Mouse (Mus musculus): ENCODE data around the gene Gm47995.

- TF ChIP-seq POLR2A (IDR thresholded peaks at IDR 0.05; ENCODE audit: borderline replicate concordance, extremely low read depth, low read depth, low read length) = no peak
- TF ChIP-seq CTCF (IDR thresholded peaks at IDR 0.05; ENCODE audit: insufficient read depth, low read length) = no peak
Measured at GRCm38 (mm10) chr1:151219045-151219444, 20.8 kb downstream of the Gm47995 start.
